Mouse (Mus musculus): ENCODE data around the gene Tfdp2.

Tfdp2 gene

DNA sequence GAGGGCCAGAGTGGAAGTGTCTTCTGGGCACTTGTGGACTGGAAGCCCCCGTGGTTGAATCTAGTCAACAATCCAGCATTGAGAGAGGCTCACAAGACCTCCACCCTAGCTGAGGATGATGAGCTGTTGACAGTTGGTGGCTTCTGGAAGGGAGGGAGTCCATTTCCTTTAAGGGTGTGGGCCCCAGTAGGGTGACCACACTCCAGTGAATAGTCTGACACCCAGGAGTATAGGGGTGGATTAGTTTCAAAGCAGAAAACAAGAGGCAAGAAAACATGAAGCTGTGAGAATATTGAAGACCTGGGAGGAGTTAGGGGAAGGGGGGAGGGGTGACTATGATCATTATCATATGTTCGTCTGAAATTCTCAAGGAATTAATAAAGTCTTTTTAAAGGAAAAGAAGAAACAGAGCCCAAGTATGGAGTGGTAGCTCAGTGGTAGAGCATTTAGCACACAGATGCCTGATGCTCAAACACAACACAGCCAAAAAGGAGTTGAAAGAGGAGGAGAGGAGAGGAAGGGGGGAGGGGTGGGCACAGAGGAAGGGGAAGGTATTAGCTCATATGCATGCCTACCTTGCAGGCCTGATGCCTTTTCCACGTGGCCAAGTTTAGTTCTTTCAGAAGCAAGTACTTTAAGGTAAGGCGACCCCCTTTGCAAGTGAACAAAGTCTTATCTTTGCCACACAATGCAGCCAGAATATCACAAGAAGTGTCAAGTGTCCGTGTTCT lies 173.7 kb downstream of the Tfdp2 start:
- DNase-seq (ENCODE audit: low read depth, low spot score), result peak; percentile 48

DNA sequence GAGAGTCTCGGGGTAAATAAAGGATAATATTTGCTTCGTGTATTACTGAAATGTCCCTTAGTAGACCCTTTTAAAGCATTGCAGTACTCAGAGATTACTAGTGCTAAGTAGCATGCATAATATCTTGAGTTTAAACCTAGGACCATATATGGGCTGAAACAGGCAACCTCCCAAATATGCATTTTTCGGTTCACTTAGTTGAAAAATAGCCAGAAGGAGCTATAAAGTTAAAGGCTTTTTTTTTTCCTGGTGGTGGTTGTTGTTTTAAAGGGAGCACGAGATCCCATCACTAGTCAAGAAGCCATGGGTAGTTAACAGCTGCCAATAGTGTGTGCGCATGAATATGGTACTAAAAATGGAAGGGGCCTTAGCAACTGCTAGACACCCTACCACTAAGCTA lies 175.0 kb downstream of the Tfdp2 start:
- DNase-seq (ENCODE audit: low read depth, low spot score), result no peak
